Mouse (Mus musculus) lung, embryonic 14.5 days (tissue): ENCODE measurements at regions not wholly inside any gene's neighbourhood (a gene's known extent, or its start where the extent isn't known, plus 50 kb on each side); places are given as distances from the start of the nearest gene placed in this dataset.

ENCODE experiments used
- ATAC-seq: fragments of 200-750 bp; cut with Nextera tagmentation; 2 replicates; pipeline ENCODE4 v1.8.0; 2017; ENCODE audit warnings: mild to moderate bottlenecking, moderate TSS enrichment, moderate library complexity; ENCODE audit not compliant: insufficient read depth
- DNase-seq: peaks from one replicate; pipeline ENCODE4 v3.0.0-alpha.2; 2015
- H3K27ac ChIP-seq: fragments of 300-500 bp; sonication (generic); 2 replicates; pipeline ENCODE4 v1.5.1; 2014; ENCODE audit warnings: low read depth, mild to moderate bottlenecking, moderate library complexity
- H3K27me3 ChIP-seq: fragments of 300-500 bp; sonication (generic); 2 replicates; pipeline ENCODE4 v1.6.1; 2014; ENCODE audit warnings: low read length, control low read depth; ENCODE audit not compliant: insufficient read depth
- H3K36me3 ChIP-seq: fragments of 300-500 bp; sonication (generic); 2 replicates; pipeline ENCODE4 v1.6.1; 2014; ENCODE audit warnings: control low read depth; ENCODE audit not compliant: insufficient read depth
- H3K4me1 ChIP-seq: fragments of 300-500 bp; sonication (generic); 2 replicates; pipeline ENCODE4 v1.6.1; 2014; ENCODE audit warnings: antibody characterized with exemption, control low read depth; ENCODE audit not compliant: insufficient read depth
- H3K4me2 ChIP-seq: fragments of 300-500 bp; sonication (generic); 2 replicates; pipeline ENCODE4 v1.6.1; 2014; ENCODE audit warnings: mild to moderate bottlenecking
- H3K4me3 ChIP-seq: fragments of 300-500 bp; sonication (generic); 2 replicates; pipeline ENCODE4 v1.5.1; 2014; ENCODE audit warnings: low read depth, low read length
- H3K9ac ChIP-seq: fragments of 300-500 bp; sonication (generic); 2 replicates; pipeline ENCODE4 v1.6.1; 2014
- H3K9me3 ChIP-seq: fragments of 300-500 bp; sonication (generic); 2 replicates; pipeline ENCODE4 v1.6.1; 2016; ENCODE audit warnings: low read depth, low read length, control low read depth
- CTCF ChIP-seq: IDR thresholded peaks from 2 replicates; pipeline ENCODE4 v1.5.1; 2016; ENCODE audit warnings: antibody characterized with exemption, low read depth
- WGBS: fragments of 180-500 bp; shearing (Covaris S2); extraction: QIAGEN DNeasy Blood & Tissue Kit; methylation state at CpG from one replicate; pipeline ENCODE4 v1.1.7; 2014; 5-methylcytosine and 5-hydroxymethylcytosine counted together

DNA sequence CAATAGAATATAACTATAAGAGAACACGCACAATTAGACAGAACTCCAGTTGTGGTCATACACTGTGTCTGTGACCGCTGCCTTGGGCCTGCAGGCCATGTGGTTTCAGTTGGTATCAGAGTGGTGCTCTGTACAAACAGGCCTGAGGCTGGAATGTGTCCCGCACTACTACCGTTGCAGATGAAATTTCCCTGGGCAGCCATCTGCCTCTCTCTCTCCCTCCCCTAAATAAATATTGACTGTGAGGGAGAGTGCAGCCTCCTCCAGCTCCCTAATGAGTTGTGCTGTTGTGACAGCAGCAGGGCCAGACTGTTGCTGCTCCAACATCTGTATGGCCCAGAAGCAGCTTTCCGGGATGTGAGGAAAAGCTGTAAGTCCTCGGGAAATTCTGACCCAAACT is 146.7 kb downstream of the Hs3st3b1 start:
- H3K4me2 ChIP-seq, result no peak overlapping the region
- no peak overlapping the region for H3K27ac ChIP-seq
- H3K36me3 ChIP-seq, result no peaks in the 10 kb centered on the region
- no peaks in the 10 kb centered on the region for H3K9me3 ChIP-seq
- ATAC-seq (no peak), DNase-seq (no peak)
- no peak for TF ChIP-seq CTCF
- 39% methylated on average over 6 of the region's 6 CpGs for WGBS
- H3K4me3 ChIP-seq, result no peak overlapping the region
- H3K9ac ChIP-seq, result no peak overlapping the region
- no peaks in the 10 kb centered on the region for H3K27me3 ChIP-seq
- no peaks in the 10 kb centered on the region for H3K4me1 ChIP-seq

GRCm38 (mm10) chr11:63779371-63779770 is 142.7 kb downstream of the Hs3st3b1 start:
- Histone ChIP-seq H3K36me3 (no peaks in the 10 kb centered on the region), H3K4me1 (no peaks in the 10 kb centered on the region), H3K27ac (no peak overlapping the region), H3K4me3 (no peak overlapping the region), H3K9me3 (no peaks in the 10 kb centered on the region), H3K9ac (no peak overlapping the region), H3K4me2 (no peak overlapping the region), H3K27me3 (no peaks in the 10 kb centered on the region)
- no peak for DNase-seq
- no peak for ATAC-seq
- WGBS, result 67% methylated on average over 6 of the region's 6 CpGs
- TF ChIP-seq CTCF, result no peak

- Histone ChIP-seq H3K4me1 (no peaks in the 10 kb centered on the region), H3K9ac (no peak overlapping the region), H3K4me3 (no peak overlapping the region), H3K9me3 (no peaks in the 10 kb centered on the region), H3K4me2 (no peak overlapping the region), H3K36me3 (no peaks in the 10 kb centered on the region), H3K27me3 (no peaks in the 10 kb centered on the region), H3K27ac (no peak overlapping the region)
- TF ChIP-seq CTCF, result no peak
- 72% methylated on average over 19 of the region's 19 CpGs for WGBS
- DNase-seq, result no peak
- no peak for ATAC-seq
These were observed 139.8 kb downstream of the Hs3st3b1 start for GRCm38 (mm10) chr11:63781967-63782915.

DNA sequence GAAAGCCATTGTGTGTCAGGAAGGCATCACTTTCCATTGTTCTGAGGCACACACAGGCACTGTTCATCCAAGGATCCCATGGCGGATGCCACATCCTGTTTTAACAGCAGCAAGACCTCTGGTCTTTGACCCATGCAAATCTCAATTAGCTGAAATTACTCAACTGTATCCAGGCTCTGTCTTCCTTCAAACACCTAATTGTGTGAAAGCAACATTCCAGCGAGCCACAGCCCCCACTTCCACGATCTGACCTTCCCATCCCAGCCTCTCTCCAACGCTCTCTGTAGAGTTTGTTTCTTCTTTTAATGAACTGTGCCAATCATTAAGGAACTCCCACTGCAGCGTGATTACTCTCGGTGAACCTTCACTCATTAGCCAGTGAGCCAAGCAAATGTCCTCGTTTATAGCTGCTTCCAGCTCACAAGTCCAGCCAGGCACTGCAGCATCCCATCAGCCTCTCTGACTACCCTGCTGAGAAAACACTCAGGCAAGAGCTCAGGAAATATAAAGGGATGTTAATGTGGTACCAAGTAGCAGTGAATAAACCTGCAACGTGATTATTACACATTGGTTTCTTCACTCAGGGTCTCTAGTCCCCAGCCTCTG is 136.7 kb downstream of the Hs3st3b1 start:
- ATAC-seq, result no peak

GRCm38 (mm10) chr11:63785965-63786364 is 136.1 kb downstream of the Hs3st3b1 start:
- no peak for DNase-seq
- no peak overlapping the region for H3K4me3 ChIP-seq
- no peaks in the 10 kb centered on the region for H3K4me1 ChIP-seq
- no peak overlapping the region for H3K27ac ChIP-seq
- no peak overlapping the region for H3K4me2 ChIP-seq
- TF ChIP-seq CTCF, result no peak
- no peaks in the 10 kb centered on the region for H3K36me3 ChIP-seq
- H3K9me3 ChIP-seq, result no peaks in the 10 kb centered on the region
- no peak for ATAC-seq
- 71% methylated on average over 4 of the region's 4 CpGs for WGBS
- no peaks in the 10 kb centered on the region for H3K27me3 ChIP-seq
- H3K9ac ChIP-seq, result no peak overlapping the region

More for the DNA sequence above, 136.7 kb downstream of the Hs3st3b1 start:
- TF ChIP-seq CTCF, result no peak
- Histone ChIP-seq H3K27ac (no peak overlapping the region), H3K27me3 (no peaks in the 10 kb centered on the region), H3K4me1 (no peaks in the 10 kb centered on the region), H3K9me3 (no peaks in the 10 kb centered on the region), H3K4me2 (no peak overlapping the region), H3K36me3 (no peaks in the 10 kb centered on the region), H3K4me3 (no peak overlapping the region), H3K9ac (no peak overlapping the region)
- no peak for DNase-seq
- 47% methylated on average over 8 of the region's 8 CpGs for WGBS

- Histone ChIP-seq H3K27me3 (no peaks in the 10 kb centered on the region), H3K27ac (no peak overlapping the region), H3K9me3 (no peaks in the 10 kb centered on the region), H3K36me3 (no peaks in the 10 kb centered on the region), H3K4me2 (no peak overlapping the region), H3K9ac (no peak overlapping the region), H3K4me1 (no peaks in the 10 kb centered on the region), H3K4me3 (no peak overlapping the region)
- WGBS, result 62% methylated on average over 8 of the region's 8 CpGs
- no peak for TF ChIP-seq CTCF
- no peak for DNase-seq
- ATAC-seq, result no peak
These were observed 132.5 kb downstream of the Hs3st3b1 start for GRCm38 (mm10) chr11:63789473-63790120.
